Mouse (Mus musculus) ES-Bruce4 (cell line): ENCODE measurements at regions not wholly inside any gene's neighbourhood (a gene's known extent, or its start where the extent isn't known, plus 50 kb on each side); places are given as distances from the start of the nearest gene placed in this dataset.

Source experiments
- CTCF ChIP-seq: IDR thresholded peaks from one replicate; pipeline ENCODE4 v1.8.1; 2011; ENCODE audit warnings: low read depth, low read length
- EP300 ChIP-seq: IDR thresholded peaks from 2 replicates; pipeline ENCODE4 v1.6.1; 2011; ENCODE audit warnings: low read depth, low read length; ENCODE audit not compliant: insufficient read depth
- POLR2A ChIP-seq: IDR thresholded peaks from one replicate; pipeline ENCODE4 v1.8.1; 2011; ENCODE audit warnings: low read length; ENCODE audit not compliant: insufficient read depth

- TF ChIP-seq EP300 (no peak), CTCF (no peak), POLR2A (no peak)
Observed at GRCm38 (mm10) chr13:71690069-71690817, 273.3 kb downstream of the Irx1 start.
